Mouse (Mus musculus) adrenal gland, adult 2 months (tissue): Measurements from ENCODE around the gene Bmyc. TPM values are rescaled to one million over a fixed set of nuclear protein-coding genes. Genes with fewer than 3 reads are reported as not detected.
"Not testable (repeated sequence)": the region's sequence is repeated elsewhere in the genome, so short reads cannot be mapped to it uniquely, and the experiment has no call there.

ENCODE experiments used
- DNase-seq: peaks from one replicate; pipeline ENCODE4 v3.0.0; 2021
- polyA plus RNA-seq: library from polyadenylated mRNA; depleted of rRNA; stranded (reverse); fragments of >200 nt; gene quantifications from 2 replicates; pipeline ENCODE4 v1.2.3, GENCODE M21; 2012; rRNA removed
- total RNA-seq, 2 experiments: library from RNA; stranded (reverse); gene quantifications; 2 replicates each; pipeline ENCODE4 v1.2.3; 2021

Bmyc gene
- total and polyA plus RNA-seq, 3 experiments: 36.7 to 139 (median 46.1) TPM

DNA sequence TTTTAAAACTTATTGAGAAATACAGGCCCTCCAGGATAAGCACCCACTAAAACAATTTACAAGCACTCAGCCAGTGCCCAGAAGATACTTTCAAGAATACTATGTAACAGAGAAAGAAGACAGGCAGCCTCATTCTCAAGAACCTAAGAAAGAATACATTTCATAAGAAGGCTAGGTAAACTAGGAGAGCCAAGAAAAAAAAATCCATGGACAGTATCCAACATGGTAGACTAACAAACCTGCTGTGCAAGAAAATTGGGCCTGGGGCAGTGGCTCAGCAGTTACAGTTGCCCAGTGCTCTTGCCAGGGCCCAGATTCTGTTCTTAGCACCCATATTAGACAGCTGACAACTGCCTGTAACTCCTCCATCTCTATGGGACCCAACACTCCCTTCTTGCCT lies 10.7 kb downstream of the Bmyc start:
- no peak for DNase-seq

DNA sequence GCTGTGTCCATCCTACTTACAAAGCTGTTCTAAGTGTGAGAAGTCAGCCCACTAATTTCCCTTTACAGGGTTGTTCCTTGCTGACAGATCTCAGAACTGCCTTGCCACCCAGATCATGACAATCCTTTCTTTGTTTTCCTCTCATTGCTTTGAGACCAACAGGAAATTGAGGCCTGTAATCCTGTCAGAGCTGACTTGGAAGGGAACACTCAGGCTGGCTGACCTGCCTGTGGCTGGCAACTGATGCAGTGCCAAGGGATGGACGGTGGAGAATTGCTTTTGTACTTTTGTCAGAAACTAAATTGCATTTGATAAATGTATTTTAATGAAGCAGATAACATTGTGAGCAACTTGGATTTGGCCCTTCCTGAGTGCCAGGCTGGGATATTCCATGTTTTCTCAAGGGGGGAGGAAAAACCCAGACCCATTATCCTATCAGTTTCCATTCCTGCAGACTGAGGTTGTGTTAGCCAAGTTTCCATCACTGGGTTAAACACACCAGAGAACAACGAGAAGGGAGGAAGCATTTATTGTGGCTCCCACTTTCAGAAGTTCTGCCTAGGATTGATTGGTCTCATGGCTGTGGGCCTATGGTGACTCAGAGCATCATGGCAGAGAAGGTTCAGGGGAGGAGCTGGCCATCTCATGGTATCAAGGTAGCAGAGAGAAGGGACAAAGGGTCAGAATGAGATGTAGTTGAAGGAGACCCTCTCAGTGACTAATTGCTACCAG lies 26.8 kb downstream of the Bmyc start:
- no peak for DNase-seq

DNA sequence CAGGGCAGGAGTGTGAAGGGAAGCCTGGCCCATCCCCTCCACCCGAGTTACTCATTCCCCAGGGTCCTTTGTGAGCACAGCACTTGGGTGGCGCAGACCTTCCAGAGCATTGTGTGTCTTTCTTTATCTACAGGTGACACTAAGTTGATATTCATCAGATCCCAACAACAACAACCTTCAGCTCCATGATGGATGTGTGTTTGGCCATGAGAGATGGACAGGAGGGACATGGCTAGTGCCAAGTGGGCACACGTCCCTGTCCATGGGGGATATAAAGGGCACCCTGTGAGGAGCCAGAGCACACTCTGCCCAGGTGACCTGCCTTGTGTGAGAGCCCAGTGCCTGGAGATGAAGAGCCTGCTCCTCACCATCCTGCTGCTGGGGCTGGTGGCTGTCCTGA lies 30.2 kb downstream of the Bmyc start, which contains the start of gene Obp2b:
TSS of gene Obp2b (plus strand) at position 301 of the 400 bp plus-strand sequence.
- not testable (repeated sequence) for DNase-seq

DNA sequence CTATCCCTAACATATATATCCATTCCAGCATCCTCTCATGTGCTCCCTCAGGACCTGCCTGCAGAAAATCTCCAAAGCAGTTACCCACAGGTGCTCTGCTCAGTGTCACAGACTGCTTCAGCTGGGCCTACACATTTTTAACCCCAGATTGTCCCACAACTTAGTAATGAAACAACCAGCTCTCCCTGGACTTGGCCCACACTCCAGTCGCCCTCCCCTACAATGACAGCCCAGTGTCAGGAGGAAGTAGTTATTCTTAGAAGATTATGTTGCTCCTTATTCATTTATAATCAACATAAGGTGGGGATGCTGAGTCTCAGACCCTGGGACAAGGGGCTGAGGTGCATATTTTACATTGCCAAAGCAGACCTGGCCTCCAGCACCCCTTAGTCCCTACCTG lies 35.1 kb downstream of the Bmyc start:
- DNase-seq: no peak

DNA sequence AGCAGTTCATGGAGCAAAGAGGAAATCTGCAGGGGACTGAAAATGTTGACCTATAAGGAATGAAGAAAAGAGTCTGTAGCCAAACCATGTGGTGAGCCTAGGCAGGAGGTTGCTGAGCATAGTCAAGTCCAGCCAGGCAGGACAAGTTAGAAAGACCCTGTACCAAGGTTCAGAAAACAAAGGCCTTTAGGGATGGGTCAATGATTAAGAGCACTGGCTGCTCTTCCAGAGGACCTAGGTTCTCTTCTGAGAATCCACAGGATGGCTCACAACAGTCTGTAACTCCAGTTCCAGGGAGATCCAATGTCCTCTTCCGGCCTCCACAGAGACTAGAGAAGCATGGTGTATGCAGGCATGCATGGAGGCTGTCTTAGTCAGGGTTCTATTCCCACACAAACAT lies 47.7 kb downstream of the Bmyc start:
- DNase-seq: no peak

Other genes with a start within 250 kb of the Bmyc start
- gene Clic3, start 249.9 kb upstream of the Bmyc start, total RNA-seq: under 1 TPM in 1 of 2 experiments, not detected in 1; 0.66 TPM
- gene Clic3, start 249.9 kb upstream of the Bmyc start, polyA plus RNA-seq: 1.6 and 3.4 TPM in 2 replicates
- 10 to 100 TPM; 33.3 to 35.2 TPM for gene Paxx, start 245.6 kb upstream of the Bmyc start, total RNA-seq
- gene Paxx, start 245.6 kb upstream of the Bmyc start, polyA plus RNA-seq: 85.9 and 124 TPM in 2 replicates
- gene Ptgds, start 236.7 kb upstream of the Bmyc start, total RNA-seq: 1 to 10 TPM; 2.5 to 2.7 TPM
- 4.9 and 5.6 TPM in 2 replicates for gene Ptgds, start 236.7 kb upstream of the Bmyc start, polyA plus RNA-seq
- gene Lcn12, start 212.8 kb upstream of the Bmyc start, total RNA-seq: not detected
- not detected in 2 replicates for gene Lcn12, start 212.8 kb upstream of the Bmyc start, polyA plus RNA-seq
- gene Fbxw5, start 206.0 kb upstream of the Bmyc start, total RNA-seq: 10 to 100 TPM; 83.9 to 89.5 TPM
- 34.4 and 64.3 TPM in 2 replicates for gene Fbxw5, start 206.0 kb upstream of the Bmyc start, polyA plus RNA-seq
- 1 to 10 TPM; 1.5 to 2.0 TPM for gene C8g, start 205.0 kb upstream of the Bmyc start, total RNA-seq
- gene C8g, start 205.0 kb upstream of the Bmyc start, polyA plus RNA-seq: 2.7 and 3.0 TPM in 2 replicates
- 10 to 100 TPM; 22.3 to 29.0 TPM for gene Traf2, start 159.8 kb upstream of the Bmyc start, total RNA-seq
- gene Traf2, start 159.8 kb upstream of the Bmyc start, polyA plus RNA-seq: 11.1 and 12.7 TPM in 2 replicates
- 100 to 1,000 TPM; 307 to 329 TPM for gene Edf1, start 148.9 kb upstream of the Bmyc start, total RNA-seq
- 127 and 140 TPM in 2 replicates for gene Edf1, start 148.9 kb upstream of the Bmyc start, polyA plus RNA-seq
- 1 to 10 TPM; 2.3 to 7.4 TPM for gene Mamdc4, start 131.9 kb upstream of the Bmyc start, total RNA-seq
- 4.2 and 8.8 TPM in 2 replicates for gene Mamdc4, start 131.9 kb upstream of the Bmyc start, polyA plus RNA-seq
- 10 to 100 TPM; 53.5 to 54.1 TPM for gene Phpt1, start 131.5 kb upstream of the Bmyc start, total RNA-seq
- 36.7 and 53.4 TPM in 2 replicates for gene Phpt1, start 131.5 kb upstream of the Bmyc start, polyA plus RNA-seq
- 1 to 10 TPM; 1.4 to 2.1 TPM for gene Ajm1, start 125.0 kb upstream of the Bmyc start, total RNA-seq
- 10.5 and 13.5 TPM in 2 replicates for gene Ajm1, start 125.0 kb upstream of the Bmyc start, polyA plus RNA-seq
- 10 to 100 TPM; 86.4 to 96.9 TPM for gene Rabl6, start 98.2 kb upstream of the Bmyc start, total RNA-seq
- 139 and 150 TPM in 2 replicates for gene Rabl6, start 98.2 kb upstream of the Bmyc start, polyA plus RNA-seq
- gene Ccdc183, start 89.1 kb upstream of the Bmyc start, total RNA-seq: not detected
- not detected in 2 replicates for gene Ccdc183, start 89.1 kb upstream of the Bmyc start, polyA plus RNA-seq
- 10 to 100 TPM; 23.2 to 35.5 TPM for gene Tmem141, start 84.7 kb upstream of the Bmyc start, total RNA-seq
- gene Tmem141, start 84.7 kb upstream of the Bmyc start, polyA plus RNA-seq: 27.1 and 27.9 TPM in 2 replicates
- gene Fcna, start 78.7 kb upstream of the Bmyc start, total RNA-seq: 10 to 100 TPM in 1 of 2 experiments, 1 to 10 TPM in 1; 4.6 to 10.1 TPM
- gene Fcna, start 78.7 kb upstream of the Bmyc start, polyA plus RNA-seq: 2.4 and 4.4 TPM in 2 replicates
- not detected for gene Lcn8, start 53.6 kb upstream of the Bmyc start, total RNA-seq
- not detected in 2 replicates for gene Lcn8, start 53.6 kb upstream of the Bmyc start, polyA plus RNA-seq
- gene Lcn5, start 48.8 kb upstream of the Bmyc start, total RNA-seq: not detected
- gene Lcn5, start 48.8 kb upstream of the Bmyc start, polyA plus RNA-seq: not detected in 2 replicates
- gene Lcn6, start 30.0 kb upstream of the Bmyc start, total RNA-seq: not detected
- not detected in 2 replicates for gene Lcn6, start 30.0 kb upstream of the Bmyc start, polyA plus RNA-seq
- gene Lcn10, start 24.0 kb upstream of the Bmyc start, total RNA-seq: not detected
- not detected in 2 replicates for gene Lcn10, start 24.0 kb upstream of the Bmyc start, polyA plus RNA-seq
- 1 to 10 TPM in 1 of 2 experiments, under 1 TPM in 1; 0.41 to 1.8 TPM for gene Obp2a, start 6.7 kb upstream of the Bmyc start, total RNA-seq
- 4.8 and 6.2 TPM in 2 replicates for gene Obp2a, start 6.7 kb upstream of the Bmyc start, polyA plus RNA-seq
- gene Obp2b, start 30.3 kb downstream of the Bmyc start, total RNA-seq: not detected
- not detected in 2 replicates for gene Obp2b, start 30.3 kb downstream of the Bmyc start, polyA plus RNA-seq
- not detected for gene Lcn3, start 58.8 kb downstream of the Bmyc start, total RNA-seq
- not detected in 2 replicates for gene Lcn3, start 58.8 kb downstream of the Bmyc start, polyA plus RNA-seq
- not detected for gene Lcn11, start 70.3 kb downstream of the Bmyc start, total RNA-seq
- gene Lcn11, start 70.3 kb downstream of the Bmyc start, polyA plus RNA-seq: not detected in 2 replicates
- not detected for gene Gm13539, start 75.5 kb downstream of the Bmyc start, total RNA-seq
- gene Gm13539, start 75.5 kb downstream of the Bmyc start, polyA plus RNA-seq: not detected in 2 replicates
- not detected for gene Glt6d1, start 109.1 kb downstream of the Bmyc start, total RNA-seq
- not detected in 2 replicates for gene Glt6d1, start 109.1 kb downstream of the Bmyc start, polyA plus RNA-seq
- not detected for gene Lcn9, start 116.4 kb downstream of the Bmyc start, total RNA-seq
- not detected in 2 replicates for gene Lcn9, start 116.4 kb downstream of the Bmyc start, polyA plus RNA-seq
- not detected for gene Sohlh1, start 140.5 kb downstream of the Bmyc start, total RNA-seq
- gene Sohlh1, start 140.5 kb downstream of the Bmyc start, polyA plus RNA-seq: not detected in 2 replicates
- gene Kcnt1, start 157.0 kb downstream of the Bmyc start, total RNA-seq: 1 to 10 TPM; 1.9 to 2.9 TPM
- gene Kcnt1, start 157.0 kb downstream of the Bmyc start, polyA plus RNA-seq: 11.8 and 21.4 TPM in 2 replicates